Mouse (Mus musculus) cerebellum, adult 2 months (tissue): Measurements from ENCODE around the gene Coq9.

Source experiments
- CTCF ChIP-seq: fragments of 200-500 bp; IDR thresholded peaks from 2 replicates; pipeline ENCODE4 v1.5.1; 2011; ENCODE audit warnings: low read depth, mild to moderate bottlenecking, control low read depth, low read length, moderate library complexity, borderline replicate concordance; ENCODE audit not compliant: insufficient read depth
- POLR2A ChIP-seq: fragments of 200-500 bp; IDR thresholded peaks from 2 replicates; pipeline ENCODE4 v1.6.1; 2011; ENCODE audit warnings: low read length, control low read depth, borderline replicate concordance; ENCODE audit not compliant: insufficient read depth

- TF ChIP-seq POLR2A (no peak), CTCF (no peak)
Observed at GRCm38 (mm10) chr8:94789256-94789955, 48.7 kb upstream of the Coq9 start.
